Mouse (Mus musculus) heart, postnatal 0 days (tissue): ENCODE measurements around the gene Kpna3. TPM values are rescaled to one million over a fixed set of nuclear protein-coding genes. Genes with fewer than 3 reads are reported as not detected.
"Not testable (repeated sequence)": the region's sequence is repeated elsewhere in the genome, so short reads cannot be mapped to it uniquely, and the experiment has no call there.

Experiments used
- ATAC-seq: fragments of 200-750 bp; cut with Nextera tagmentation; 2 replicates; pipeline ENCODE4 v1.8.0; 2017; ENCODE audit warnings: low read depth, moderate number of reproducible peaks, moderate library complexity; ENCODE audit not compliant: insufficient read depth
- DNase-seq: peaks from one replicate; pipeline ENCODE4 v3.0.0-alpha.2; 2016; ENCODE audit warnings: low spot score
- H3K27ac ChIP-seq: fragments of 300-500 bp; sonication (generic); 2 replicates; pipeline ENCODE4 v1.5.1; 2014; ENCODE audit warnings: low read depth, mild to moderate bottlenecking
- H3K27me3 ChIP-seq: fragments of 300-500 bp; sonication (generic); 2 replicates; pipeline ENCODE4 v1.6.1; 2014; ENCODE audit warnings: low read length, mixed read lengths; ENCODE audit not compliant: control insufficient read depth, insufficient read depth
- H3K36me3 ChIP-seq: fragments of 300-500 bp; sonication (generic); replicated peaks from 2 replicates; pipeline ENCODE4 v1.6.1; 2014; ENCODE audit warnings: low read length, mixed read lengths; ENCODE audit not compliant: control insufficient read depth, insufficient read depth
- H3K4me1 ChIP-seq: fragments of 300-500 bp; sonication (generic); 2 replicates; pipeline ENCODE4 v1.6.1; 2014; ENCODE audit warnings: antibody characterized with exemption; ENCODE audit not compliant: control insufficient read depth, insufficient read depth
- H3K4me2 ChIP-seq: fragments of 300-500 bp; sonication (generic); 2 replicates; pipeline ENCODE4 v1.6.1; 2014; ENCODE audit warnings: low read depth, mild to moderate bottlenecking, low read length, moderate library complexity
- H3K4me3 ChIP-seq: fragments of 300-500 bp; sonication (generic); 2 replicates; pipeline ENCODE4 v1.5.1; 2014; ENCODE audit warnings: low read depth, low read length
- H3K9ac ChIP-seq: fragments of 300-500 bp; sonication (generic); replicated peaks from 2 replicates; pipeline ENCODE4 v1.6.1; 2014; ENCODE audit warnings: low read depth, low read length, mixed read lengths
- H3K9me3 ChIP-seq: fragments of 300-500 bp; sonication (generic); replicated peaks from 2 replicates; pipeline ENCODE4 v1.6.1; 2016; ENCODE audit warnings: low read length; ENCODE audit not compliant: control insufficient read depth
- CTCF ChIP-seq: IDR thresholded peaks from 2 replicates; pipeline ENCODE4 v1.5.1; 2016; ENCODE audit warnings: antibody characterized with exemption, control low read depth, low read depth
- EP300 ChIP-seq: IDR thresholded peaks from 2 replicates; pipeline ENCODE4 v1.6.1; 2016; ENCODE audit warnings: antibody characterized with exemption, low read depth
- WGBS: fragments of 180-500 bp; shearing (Covaris S2); extraction: QIAGEN DNeasy Blood & Tissue Kit; methylation state at CpG from one replicate; pipeline ENCODE4 v1.1.7; 2014; 5-methylcytosine and 5-hydroxymethylcytosine counted together
- polyA plus RNA-seq: library from polyadenylated mRNA; unstranded; fragments of >200 nt; fragmentation: Nextera tagmentation; extraction: Ambion mirVana; gene quantifications from 2 replicates; pipeline ENCODE4 v1.2.1, GENCODE M21; 2015
- total RNA-seq: library from RNA; depleted of rRNA; stranded (reverse); fragments of >200 nt; gene quantifications from 2 replicates; pipeline ENCODE4 v1.2.3, GENCODE M21; 2014; ENCODE audit warnings: low replicate concordance

Gene Kpna3
- total and polyA plus RNA-seq, 2 experiments from 2014 or later, result 23.2 to 26.6 TPM

DNA sequence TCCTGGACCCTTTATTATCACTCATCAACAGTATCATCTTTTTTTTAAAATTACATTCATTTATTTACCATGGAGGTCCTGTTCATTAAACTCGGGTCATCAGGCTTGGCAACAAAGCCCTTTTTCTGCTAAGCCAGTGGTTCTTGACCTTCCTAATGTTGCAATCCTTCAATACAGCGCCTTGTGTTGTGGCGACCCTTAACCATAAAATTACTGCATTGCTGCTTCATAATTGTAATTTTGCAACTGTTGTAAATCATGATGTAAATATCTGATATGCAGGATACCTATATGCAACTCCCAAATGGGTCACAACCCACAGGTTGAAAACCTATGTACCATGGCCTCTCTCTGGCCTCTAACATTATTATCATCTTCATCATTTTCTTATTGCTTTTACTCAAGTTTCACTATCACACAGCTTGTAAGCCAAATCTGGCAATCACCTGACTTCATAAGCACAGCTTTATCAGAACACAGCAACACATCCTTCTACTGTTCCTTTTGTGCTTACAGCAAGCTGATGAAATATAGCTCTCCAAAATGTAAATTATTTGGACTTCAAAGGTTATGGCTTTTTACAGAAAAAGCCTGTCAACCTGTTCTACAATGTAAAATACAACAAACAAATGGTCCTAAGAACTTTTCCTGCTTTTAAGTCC is 11.4 kb downstream of the Kpna3 start:
- ATAC-seq, result no peak

DNA sequence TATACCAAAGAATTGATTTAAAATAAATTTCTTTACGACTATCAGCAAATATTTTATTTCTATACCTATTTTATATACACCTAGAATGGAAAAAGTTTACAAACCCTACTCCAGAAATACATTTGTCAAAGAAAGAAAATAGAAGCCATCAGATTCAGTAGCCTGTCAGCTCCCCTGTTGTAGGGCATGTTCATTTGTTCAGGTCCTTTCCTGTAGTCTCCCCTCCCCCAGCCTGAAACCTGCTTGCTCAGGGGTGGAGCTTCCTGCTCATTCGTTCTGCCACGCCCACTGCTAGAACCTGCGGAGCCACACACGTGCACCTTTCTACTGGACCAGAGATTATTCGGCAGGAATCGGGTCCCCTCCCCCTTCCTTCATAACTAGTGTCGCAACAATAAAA is 12.6 kb downstream of the Kpna3 start:
- not testable (repeated sequence) for ATAC-seq, H3K36me3 ChIP-seq, H3K4me2 ChIP-seq, H3K9ac ChIP-seq, DNase-seq, H3K27ac ChIP-seq, H3K4me3 ChIP-seq, H3K9me3 ChIP-seq, H3K27me3 ChIP-seq
- WGBS, result 43% methylated on average over 3 of the region's 8 CpGs
- H3K4me1 ChIP-seq, result peaks cover 16% of the 10 kb centered on the region

More for the DNA sequence above, 11.4 kb downstream of the Kpna3 start:
- Histone ChIP-seq H3K27me3 (no peaks in the 10 kb centered on the region), H3K4me3 (no peak overlapping the region), H3K9ac (no peak overlapping the region), H3K27ac (no peak overlapping the region), H3K36me3 (no peaks in the 10 kb centered on the region), H3K4me1 (peaks cover 19% of the 10 kb centered on the region), H3K4me2 (no peak overlapping the region), H3K9me3 (no peaks in the 10 kb centered on the region)
- TF ChIP-seq CTCF, result no peak
- no peak for TF ChIP-seq EP300
- WGBS, result 70% methylated on average over 3 of the region's 3 CpGs
- no peak for DNase-seq

DNA sequence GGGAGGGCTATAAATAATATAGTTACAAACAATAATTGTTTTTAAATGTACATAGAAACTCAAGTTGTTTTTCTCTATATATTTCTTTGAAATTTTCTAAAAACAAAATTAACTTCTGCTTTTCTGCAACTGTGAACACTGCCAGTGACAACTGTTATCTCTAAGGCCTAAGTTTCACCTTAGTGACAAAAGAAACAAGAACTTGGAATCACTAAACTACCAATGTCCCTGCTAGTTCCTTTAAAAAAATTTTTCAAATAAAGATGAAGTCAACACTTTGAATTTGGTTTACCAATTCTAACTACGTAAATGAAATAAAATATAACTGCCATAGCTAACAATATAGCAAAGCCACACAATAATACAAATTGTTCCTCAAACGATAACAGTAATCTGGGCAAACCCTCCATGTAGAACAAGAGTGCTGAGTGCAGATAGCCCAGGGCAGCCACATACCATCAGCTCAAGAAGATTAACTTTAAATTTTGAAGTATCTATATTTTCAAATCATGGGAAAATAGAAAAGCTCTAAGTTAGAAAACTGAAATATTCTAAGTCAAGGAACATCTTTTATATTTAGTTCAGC is 14.5 kb downstream of the Kpna3 start:
- DNase-seq (no peak), ATAC-seq (no peak)
- no peaks in the 10 kb centered on the region for H3K36me3 ChIP-seq
- TF ChIP-seq CTCF (no peak), EP300 (no peak)
- no peaks in the 10 kb centered on the region for H3K9me3 ChIP-seq
- no peak overlapping the region for H3K4me2 ChIP-seq
- H3K4me1 ChIP-seq, result peaks cover 16% of the 10 kb centered on the region
- H3K27ac ChIP-seq, result no peak overlapping the region
- H3K9ac ChIP-seq, result no peak overlapping the region
- 85% methylated on average over 2 of the region's 2 CpGs for WGBS
- H3K4me3 ChIP-seq, result no peak overlapping the region
- H3K27me3 ChIP-seq, result no peaks in the 10 kb centered on the region

DNA sequence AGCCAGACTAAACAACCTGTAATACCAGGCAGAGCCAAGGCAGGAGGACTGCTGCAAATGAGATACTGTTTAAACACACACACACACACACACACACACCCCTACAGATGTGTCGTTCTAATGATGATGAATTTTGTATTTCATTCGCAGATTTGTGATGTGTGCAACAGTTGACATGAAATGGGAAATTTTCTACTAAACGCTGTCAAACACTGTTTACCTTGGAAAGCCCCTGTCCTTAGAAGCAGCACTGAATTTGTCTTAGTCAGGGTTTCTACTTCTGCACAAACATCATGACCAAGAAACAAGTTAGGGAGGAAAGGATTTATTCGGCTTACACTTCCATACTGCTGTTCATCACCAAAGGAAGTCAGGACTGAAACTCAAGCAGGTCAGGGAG is 24.0 kb downstream of the Kpna3 start:
- WGBS, result 80% methylated on average over 4 of the region's 4 CpGs
- TF ChIP-seq EP300 (no peak), CTCF (no peak)
- Histone ChIP-seq H3K27me3 (no peaks in the 10 kb centered on the region), H3K4me2 (no peak overlapping the region), H3K9ac (no peak overlapping the region), H3K36me3 (no peaks in the 10 kb centered on the region), H3K9me3 (no peaks in the 10 kb centered on the region), H3K27ac (no peak overlapping the region), H3K4me3 (no peak overlapping the region), H3K4me1 (peaks cover 12% of the 10 kb centered on the region; the same call in 1 of the 2 replicates)
- ATAC-seq, result no peak
- no peak for DNase-seq

DNA sequence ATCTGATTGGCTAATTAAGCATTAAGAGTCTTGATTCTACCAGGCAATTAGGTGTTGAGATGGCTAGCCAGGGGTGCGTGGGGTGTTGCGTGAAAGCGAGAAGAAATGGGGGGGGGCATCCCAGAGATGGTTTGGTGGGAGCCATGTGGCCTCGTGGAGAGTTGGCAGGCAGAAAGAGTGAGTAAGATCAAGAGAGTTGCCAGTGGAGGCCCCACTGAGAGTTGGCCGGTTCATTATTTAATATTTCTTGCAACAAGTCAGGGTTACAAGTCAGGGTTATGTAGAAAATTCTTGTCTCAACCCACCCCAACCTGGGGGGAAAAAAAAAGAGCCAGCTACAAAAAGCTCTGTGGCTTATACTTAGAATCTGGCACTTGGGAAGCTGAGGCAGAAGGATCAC is 24.4 kb downstream of the Kpna3 start:
- Histone ChIP-seq H3K4me2 (no peak overlapping the region), H3K4me3 (no peak overlapping the region), H3K27me3 (no peaks in the 10 kb centered on the region), H3K36me3 (no peaks in the 10 kb centered on the region), H3K4me1 (peaks cover 12% of the 10 kb centered on the region; the same call in 1 of the 2 replicates), H3K9me3 (no peaks in the 10 kb centered on the region), H3K9ac (no peak overlapping the region), H3K27ac (no peak overlapping the region)
- DNase-seq (no peak), ATAC-seq (no peak)
- TF ChIP-seq CTCF, result no peak
- WGBS, result 74% methylated on average over 5 of the region's 5 CpGs

DNA sequence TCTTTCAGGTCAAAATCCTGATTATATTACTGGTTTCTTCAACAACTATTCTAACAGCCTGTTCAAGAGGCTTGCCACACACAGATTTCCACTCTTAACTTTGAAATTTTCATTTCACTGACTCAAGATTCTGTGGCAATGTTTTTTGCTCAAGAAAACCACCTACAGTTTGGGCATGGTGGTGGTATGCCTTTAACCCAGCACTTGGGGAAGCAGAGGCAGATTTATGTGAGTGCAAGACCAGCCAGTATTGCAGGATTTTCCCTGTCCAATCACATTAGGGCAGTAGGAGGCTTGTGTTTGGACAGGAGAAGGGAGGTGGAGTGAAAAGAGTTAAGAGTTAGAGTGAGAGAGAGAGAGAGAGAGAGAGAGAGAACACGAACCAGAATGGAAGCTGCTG is 24.9 kb downstream of the Kpna3 start:
- no peaks in the 10 kb centered on the region for H3K9me3 ChIP-seq
- no peak for TF ChIP-seq CTCF
- TF ChIP-seq EP300, result no peak
- no peaks in the 10 kb centered on the region for H3K27me3 ChIP-seq
- ATAC-seq, result no peak
- H3K4me1 ChIP-seq, result peaks cover 12% of the 10 kb centered on the region; the same call in 1 of the 2 replicates
- H3K4me2 ChIP-seq, result no peak overlapping the region
- no peak overlapping the region for H3K9ac ChIP-seq
- no peak for DNase-seq
- no peaks in the 10 kb centered on the region for H3K36me3 ChIP-seq
- H3K4me3 ChIP-seq, result no peak overlapping the region
- 31% methylated on average over 1 of the region's 1 CpGs for WGBS
- no peak overlapping the region for H3K27ac ChIP-seq
